In the genomic region with DNA sequence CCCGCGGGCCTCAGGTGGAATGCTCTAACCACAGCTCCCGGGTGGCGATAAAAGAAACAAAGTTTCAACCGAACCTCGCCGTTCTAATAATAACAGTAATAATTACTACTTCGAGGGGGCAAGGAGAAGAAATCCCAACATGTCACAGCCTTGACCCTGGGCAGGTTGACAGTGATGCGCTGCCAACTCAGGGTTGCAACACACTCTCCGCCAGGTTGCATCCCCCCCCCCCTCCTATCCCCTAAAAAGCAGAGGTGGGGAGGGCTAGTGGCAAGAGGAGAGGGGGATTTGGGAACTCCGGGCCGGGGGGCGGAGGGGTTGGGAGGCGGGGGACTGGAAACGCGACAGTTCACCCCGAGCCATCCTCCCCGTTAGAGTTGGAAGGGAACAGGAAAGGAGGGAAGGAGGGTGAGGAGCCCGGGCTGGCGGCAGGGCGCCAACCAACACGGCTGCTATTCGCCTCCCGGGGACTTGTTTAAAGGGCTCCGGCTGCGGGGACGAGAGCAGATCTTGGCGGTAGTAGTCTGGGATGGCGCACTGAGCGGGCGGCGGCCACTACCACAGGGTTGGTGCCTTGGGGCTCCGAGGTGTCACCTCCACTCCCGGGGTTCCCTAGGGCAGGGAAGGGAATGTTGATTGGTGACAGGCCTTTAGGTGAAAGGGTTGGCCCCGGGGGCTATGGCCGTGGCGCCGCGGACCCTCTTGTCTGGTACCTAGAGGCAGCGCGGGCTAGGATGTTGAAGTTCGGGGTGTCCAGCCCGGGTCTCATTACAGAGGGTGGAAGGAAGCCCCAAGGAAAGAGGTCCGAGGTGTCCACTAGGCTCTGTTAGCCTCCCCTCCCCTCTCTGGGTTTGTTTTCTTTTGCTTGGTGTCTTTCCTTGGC, we compare ENCODE assay signal across 8 mouse cellular contexts. TPM values are rescaled to one million over a fixed set of nuclear protein-coding genes. Genes with fewer than 3 reads are reported as not detected.
DNase-seq lines count a peak whose midpoint lies in the region; ATAC-seq lines count a peak whose summit lies in the region.

No protein-coding gene starts in this region.

- WGBS in embryonic facial prominence, embryonic 11.5 days, result 0% methylated on average over 38 of the region's 44 CpGs
- WGBS in heart, embryonic 11.5 days (ENCODE audit: insufficient replicate concordance), result under 1% methylated on average over 44 of the region's 44 CpGs
- WGBS in kidney, embryonic 16.5 days, result under 1% methylated on average over 42 of the region's 44 CpGs
- WGBS in liver, embryonic 11.5 days, result under 1% methylated on average over 43 of the region's 44 CpGs
- under 1% methylated on average over 43 of the region's 44 CpGs for WGBS in neural tube, embryonic 11.5 days
- WGBS in stomach, embryonic 16.5 days, result under 1% methylated on average over 44 of the region's 44 CpGs

- peak overlapping the region; percentile 72 for H3K4me3 ChIP-seq in embryonic facial prominence, embryonic 11.5 days (ENCODE audit: low read depth, low read length)
- H3K4me3 ChIP-seq in heart, embryonic 11.5 days (ENCODE audit: low read depth, low read length), result peak overlapping the region; percentile 76
- H3K4me3 ChIP-seq in kidney, embryonic 16.5 days (ENCODE audit: low read length), result peak overlapping the region; percentile 70
- H3K4me3 ChIP-seq in liver, embryonic 11.5 days (ENCODE audit: low read depth, low read length), result peak overlapping the region; percentile 66
- H3K4me3 ChIP-seq in neural tube, embryonic 11.5 days (ENCODE audit: low read depth, low read length), result peak overlapping the region; percentile 48
- peak overlapping the region; percentile 88 for H3K4me3 ChIP-seq in stomach, embryonic 16.5 days (replicated peaks; ENCODE audit: low read length)

- no peaks in the 10 kb centered on the region for H3K36me3 ChIP-seq in embryonic facial prominence, embryonic 11.5 days (replicated peaks; ENCODE audit: control insufficient read depth, insufficient read depth, low read depth, low read length)
- H3K36me3 ChIP-seq in heart, embryonic 11.5 days (ENCODE audit: control insufficient read depth, insufficient read depth, low read length), result no peaks in the 10 kb centered on the region
- H3K36me3 ChIP-seq in kidney, embryonic 16.5 days (ENCODE audit: insufficient read depth, low read length), result no peaks in the 10 kb centered on the region
- H3K36me3 ChIP-seq in liver, embryonic 11.5 days (ENCODE audit: control insufficient read depth, insufficient read depth, low read length), result no peaks in the 10 kb centered on the region
- H3K36me3 ChIP-seq in neural tube, embryonic 11.5 days (ENCODE audit: control insufficient read depth, insufficient read depth, low read length), result no peaks in the 10 kb centered on the region
- H3K36me3 ChIP-seq in stomach, embryonic 16.5 days (ENCODE audit: control insufficient read depth, insufficient read depth, low read length), result no peaks in the 10 kb centered on the region

- 0 out of 2 replicates have a peak, but pooled peaks cover 4% of the 10 kb centered on the region for H3K4me1 ChIP-seq in embryonic facial prominence, embryonic 11.5 days (ENCODE audit: control insufficient read depth, insufficient read depth, low read length)
- no peaks in the 10 kb centered on the region; the same call in 1 of the 2 replicates for H3K4me1 ChIP-seq in heart, embryonic 11.5 days (ENCODE audit: control insufficient read depth, insufficient read depth, low read length)
- peaks cover 14% of the 10 kb centered on the region for H3K4me1 ChIP-seq in kidney, embryonic 16.5 days (ENCODE audit: insufficient read depth, low read length)
- H3K4me1 ChIP-seq in liver, embryonic 11.5 days (replicated peaks; ENCODE audit: control insufficient read depth, insufficient read depth, low read length), result 0 out of 2 replicates have a peak, but pooled peaks cover 3% of the 10 kb centered on the region
- peaks cover 14% of the 10 kb centered on the region for H3K4me1 ChIP-seq in neural tube, embryonic 11.5 days (ENCODE audit: control insufficient read depth, insufficient read depth, low read length)
- 0 out of 2 replicates have a peak, but pooled peaks cover 7% of the 10 kb centered on the region for H3K4me1 ChIP-seq in stomach, embryonic 16.5 days (ENCODE audit: control insufficient read depth, insufficient read depth, low read length)

- peak overlapping the region; percentile 74 for H3K9ac ChIP-seq in embryonic facial prominence, embryonic 11.5 days (replicated peaks; ENCODE audit: low read length)
- H3K9ac ChIP-seq in heart, embryonic 11.5 days (ENCODE audit: low read depth, low read length), result peak overlapping the region; percentile 72
- peak overlapping the region; percentile 78 for H3K9ac ChIP-seq in kidney, embryonic 16.5 days (replicated peaks; ENCODE audit: low read length)
- peak overlapping the region; percentile 38; the same call in 1 of the 2 replicates for H3K9ac ChIP-seq in liver, embryonic 11.5 days (ENCODE audit: low read depth, low read length)
- peak overlapping the region; percentile 48; the same call in 1 of the 2 replicates for H3K9ac ChIP-seq in neural tube, embryonic 11.5 days (ENCODE audit: low read length)
- peak overlapping the region; percentile 88 for H3K9ac ChIP-seq in stomach, embryonic 16.5 days (ENCODE audit: low read length)

- DNase-seq in heart, adult 18-20 months, result peak; percentile 67 to 80
- DNase-seq in heart, adult 11 months, result no peak
- DNase-seq in embryonic facial prominence, embryonic 11.5 days (ENCODE audit: low spot score), result peak; percentile 52
- DNase-seq in liver, embryonic 11.5 days (ENCODE audit: low spot score), result peak; percentile 66
- DNase-seq in neural tube, embryonic 11.5 days (ENCODE audit: low spot score), result peak; percentile 46

- 0 out of 2 replicates have a peak, but pooled peaks have one; percentile 15 for ATAC-seq in embryonic facial prominence, embryonic 11.5 days (replicated peaks; ENCODE audit: insufficient number of reproducible peaks, low FRiP score, low TSS enrichment, low read depth)
- no peak; the same call in 1 of the 2 replicates for ATAC-seq in heart, embryonic 11.5 days (replicated peaks; ENCODE audit: insufficient number of reproducible peaks, low FRiP score, low TSS enrichment)
- ATAC-seq in kidney, embryonic 16.5 days (ENCODE audit: low FRiP score, low TSS enrichment), result no peak; the same call in 1 of the 2 replicates
- ATAC-seq in liver, embryonic 11.5 days (replicated peaks; ENCODE audit: low FRiP score), result no peak
- 0 out of 2 replicates have a peak, but pooled peaks have one; percentile 6 for ATAC-seq in neural tube, embryonic 11.5 days (ENCODE audit: insufficient read depth, low FRiP score, low TSS enrichment)
- no peak for ATAC-seq in stomach, embryonic 16.5 days (ENCODE audit: insufficient read depth, low FRiP score)

- H3K9me3 ChIP-seq in embryonic facial prominence, embryonic 11.5 days (replicated peaks; ENCODE audit: control insufficient read depth, low read length), result no peaks in the 10 kb centered on the region
- H3K9me3 ChIP-seq in heart, embryonic 11.5 days (replicated peaks; ENCODE audit: control insufficient read depth, low read length), result no peaks in the 10 kb centered on the region
- H3K9me3 ChIP-seq in kidney, embryonic 16.5 days (ENCODE audit: low read length), result no peaks in the 10 kb centered on the region
- H3K9me3 ChIP-seq in liver, embryonic 11.5 days (ENCODE audit: control insufficient read depth, low read length), result no peaks in the 10 kb centered on the region
- H3K9me3 ChIP-seq in neural tube, embryonic 11.5 days (ENCODE audit: control insufficient read depth, low read length), result no peaks in the 10 kb centered on the region
- H3K9me3 ChIP-seq in stomach, embryonic 16.5 days (replicated peaks; ENCODE audit: control insufficient read depth, low read length), result no peaks in the 10 kb centered on the region

- no peak overlapping the region for H3K27ac ChIP-seq in embryonic facial prominence, embryonic 11.5 days (replicated peaks; ENCODE audit: low read depth, low read length)
- H3K27ac ChIP-seq in heart, embryonic 11.5 days (ENCODE audit: low read depth, low read length), result peak overlapping the region; percentile 10; the same call in 1 of the 2 replicates
- H3K27ac ChIP-seq in kidney, embryonic 16.5 days (ENCODE audit: low read length), result peak overlapping the region; percentile 53
- H3K27ac ChIP-seq in liver, embryonic 11.5 days (ENCODE audit: low read depth, low read length), result no peak overlapping the region
- no peak overlapping the region for H3K27ac ChIP-seq in neural tube, embryonic 11.5 days (ENCODE audit: low read depth, low read length)
- peak overlapping the region; percentile 80 for H3K27ac ChIP-seq in stomach, embryonic 16.5 days (ENCODE audit: low read length)

- peak overlapping the region; percentile 100 for H3K4me2 ChIP-seq in embryonic facial prominence, embryonic 11.5 days (ENCODE audit: low read depth, low read length)
- H3K4me2 ChIP-seq in heart, embryonic 11.5 days, result peak overlapping the region; percentile 99
- H3K4me2 ChIP-seq in kidney, embryonic 16.5 days (replicated peaks; ENCODE audit: low read depth, low read length), result peak overlapping the region; percentile 99
- H3K4me2 ChIP-seq in liver, embryonic 11.5 days, result peak overlapping the region; percentile 100
- H3K4me2 ChIP-seq in neural tube, embryonic 11.5 days (ENCODE audit: low read depth), result peak overlapping the region; percentile 100
- peak overlapping the region; percentile 98 for H3K4me2 ChIP-seq in stomach, embryonic 16.5 days (ENCODE audit: low read depth, low read length)

- H3K27me3 ChIP-seq in embryonic facial prominence, embryonic 11.5 days (ENCODE audit: control insufficient read depth, insufficient read depth, low read length), result no peaks in the 10 kb centered on the region
- H3K27me3 ChIP-seq in heart, embryonic 11.5 days (ENCODE audit: control insufficient read depth, insufficient read depth, low read length), result no peaks in the 10 kb centered on the region
- peaks cover 16% of the 10 kb centered on the region; the same call in 1 of the 2 replicates for H3K27me3 ChIP-seq in kidney, embryonic 16.5 days (ENCODE audit: insufficient read depth, low read length)
- H3K27me3 ChIP-seq in liver, embryonic 11.5 days (replicated peaks; ENCODE audit: control insufficient read depth, insufficient read depth, low read length), result peaks cover 34% of the 10 kb centered on the region
- H3K27me3 ChIP-seq in neural tube, embryonic 11.5 days (ENCODE audit: control insufficient read depth, insufficient read depth, low read length), result peaks cover 31% of the 10 kb centered on the region
- H3K27me3 ChIP-seq in stomach, embryonic 16.5 days (ENCODE audit: control insufficient read depth, insufficient read depth, low read length), result no peaks in the 10 kb centered on the region

RNA-seq across cellular contexts. Expression of gene Smarca2, which starts 0.8 kb away (rescaled TPM):
- total RNA-seq in heart, adult 18-20 months (2021), result 10 to 100 TPM; 68.5 to 70.4 TPM
- polyA plus RNA-seq in embryonic facial prominence, embryonic 11.5 days (2014; fragmentation: Nextera tagmentation; extraction: Ambion mirVana), result 46.2 and 53.4 TPM in 2 replicates
- polyA plus RNA-seq in heart, embryonic 11.5 days (2014; fragmentation: Nextera tagmentation; extraction: Ambion mirVana), result 26.6 and 31.4 TPM in 2 replicates
- 40.5 and 46.7 TPM in 2 replicates for polyA plus RNA-seq in kidney, embryonic 16.5 days (2015; fragmentation: Nextera tagmentation; extraction: Ambion mirVana)
- 16.1 and 16.3 TPM in 2 replicates for polyA plus RNA-seq in liver, embryonic 11.5 days (2014; fragmentation: Nextera tagmentation; extraction: Ambion mirVana)
- 26.1 and 28.6 TPM in 2 replicates for polyA plus RNA-seq in neural tube, embryonic 11.5 days (2014; fragmentation: Nextera tagmentation; extraction: Ambion mirVana)
- polyA plus RNA-seq in stomach, embryonic 16.5 days (2015; fragmentation: Nextera tagmentation; extraction: Ambion mirVana), result 45.8 and 49.4 TPM in 2 replicates

Comparison
In these comparisons a context has a peak if more than half of its experiments do, and no peak if none do; other contexts are left out.
1. ATAC-seq: peak in embryonic facial prominence, embryonic 11.5 days (single experiment) and neural tube, embryonic 11.5 days (single experiment); none in heart, embryonic 11.5 days (single experiment), kidney, embryonic 16.5 days (single experiment), liver, embryonic 11.5 days (single experiment) and stomach, embryonic 16.5 days (single experiment).
2. H3K27ac ChIP-seq: peak in heart, embryonic 11.5 days (single experiment), kidney, embryonic 16.5 days (single experiment) and stomach, embryonic 16.5 days (single experiment); none in embryonic facial prominence, embryonic 11.5 days (single experiment), liver, embryonic 11.5 days (single experiment) and neural tube, embryonic 11.5 days (single experiment).
3. H3K9ac ChIP-seq: peak in every context shown above with its lines; median percentile 88 in stomach, embryonic 16.5 days; 78 in kidney, embryonic 16.5 days; 74 in embryonic facial prominence, embryonic 11.5 days; 72 in heart, embryonic 11.5 days; 48 in neural tube, embryonic 11.5 days; 38 in liver, embryonic 11.5 days.
4. Peak in every context shown above with its lines, with median percentiles within 50 percentile points of each other: H3K4me2 ChIP-seq and H3K4me3 ChIP-seq.